Mouse (Mus musculus) small intestine, adult 2 months (tissue): ENCODE results near the gene Prkag2. TPM values are rescaled to one million over a fixed set of nuclear protein-coding genes. Genes with fewer than 3 reads are reported as not detected.
A peak's percentile ranks its signal among the peaks of the same experiment; 100 is the strongest.

Source experiments
- H3K27ac ChIP-seq: fragments of 200-500 bp; 2 replicates; pipeline ENCODE4 v1.5.1; 2012; ENCODE audit warnings: low read depth, low read length, control low read depth, inconsistent platforms; ENCODE audit not compliant: insufficient read depth
- H3K27me3 ChIP-seq: fragments of 200-500 bp; 2 replicates; pipeline ENCODE4 v1.6.1; 2012; ENCODE audit warnings: mild to moderate bottlenecking, moderate library complexity, low read length, inconsistent platforms; ENCODE audit not compliant: control insufficient read depth, insufficient read depth
- H3K36me3 ChIP-seq: fragments of 200-500 bp; 2 replicates; pipeline ENCODE4 v1.6.1; 2012; ENCODE audit warnings: mild to moderate bottlenecking, low read length, control low read depth, inconsistent platforms; ENCODE audit not compliant: control insufficient read depth, insufficient read depth
- H3K4me1 ChIP-seq: fragments of 200-500 bp; 2 replicates; pipeline ENCODE4 v1.6.1; 2012; ENCODE audit warnings: low read length, inconsistent platforms, mixed read lengths; ENCODE audit not compliant: control insufficient read depth, insufficient read depth, insufficient read length
- H3K4me3 ChIP-seq: fragments of 200-500 bp; 2 replicates; pipeline ENCODE4 v1.5.1; 2012; ENCODE audit warnings: low read depth, mild to moderate bottlenecking, control low read depth, inconsistent platforms, low read length, moderate library complexity
- CTCF ChIP-seq: fragments of 200-500 bp; IDR thresholded peaks from 2 replicates; pipeline ENCODE4 v1.5.1; 2012; ENCODE audit warnings: low read depth, mild to moderate bottlenecking, control low read depth, inconsistent platforms, low read length, moderate library complexity, mixed read lengths; ENCODE audit not compliant: insufficient replicate concordance, insufficient read length; ENCODE audit errors: extremely low read depth
- POLR2A ChIP-seq: fragments of 200-500 bp; IDR thresholded peaks from 2 replicates; pipeline ENCODE4 v1.6.1; 2012; ENCODE audit warnings: low read depth, mild to moderate bottlenecking, control low read depth, inconsistent platforms, low read length, moderate library complexity
- WGBS: fragments of 180-500 bp; shearing (Covaris S2); methylation state at CpG from one replicate; pipeline ENCODE4 v1.1.7; 2018; 5-methylcytosine and 5-hydroxymethylcytosine counted together
- polyA plus RNA-seq: library from polyadenylated mRNA; depleted of rRNA; stranded (reverse); fragments of >200 nt; gene quantifications from 2 replicates; pipeline ENCODE4 v1.2.3, GENCODE M21; 2012

Prkag2 gene
- polyA plus RNA-seq, 1 experiment, result 13.8 TPM

DNA sequence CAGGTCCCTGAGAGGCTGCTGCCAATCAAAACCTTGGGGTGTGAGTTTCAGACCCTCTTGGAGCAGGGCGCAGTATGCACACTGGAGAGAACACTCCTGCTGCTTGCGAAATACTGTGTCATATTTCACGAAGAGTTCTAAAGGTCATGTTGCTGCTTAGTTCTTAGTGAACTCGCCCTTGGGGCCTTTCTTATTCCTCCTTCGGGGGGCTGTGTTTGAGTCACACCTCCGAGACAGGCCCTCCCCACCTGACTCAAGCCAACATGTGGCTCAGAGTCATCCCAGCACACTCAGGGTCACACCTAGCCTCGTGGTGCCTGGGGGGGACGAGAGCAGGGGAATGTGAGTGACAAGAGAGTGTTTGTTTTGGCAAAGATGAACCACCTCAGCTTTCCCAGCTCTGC is 99.0 kb downstream of the Prkag2 start:
- Histone ChIP-seq H3K4me1 (peaks cover 9% of the 10 kb centered on the region), H3K4me3 (no peak overlapping the region), H3K27me3 (no peaks in the 10 kb centered on the region), H3K36me3 (no peaks in the 10 kb centered on the region; the same call in 1 of the 2 replicates), H3K27ac (no peak overlapping the region)
- 21% methylated on average over 8 of the region's 8 CpGs for WGBS
- TF ChIP-seq POLR2A (no peak), CTCF (no peak)

- Histone ChIP-seq H3K4me3 (no peak overlapping the region), H3K4me1 (peaks cover 5% of the 10 kb centered on the region), H3K36me3 (no peaks in the 10 kb centered on the region; the same call in 1 of the 2 replicates), H3K27ac (no peak overlapping the region), H3K27me3 (no peaks in the 10 kb centered on the region)
- no peak for TF ChIP-seq POLR2A
- no peak for TF ChIP-seq CTCF
- 93% methylated on average over 4 of the region's 4 CpGs for WGBS
Observed at GRCm38 (mm10) chr5:24999351-24999750, 101.1 kb downstream of the Prkag2 start.

GRCm38 (mm10) chr5:24995576-24996100 is 104.8 kb downstream of the Prkag2 start:
- Histone ChIP-seq H3K27me3 (no peaks in the 10 kb centered on the region), H3K4me1 (no peaks in the 10 kb centered on the region), H3K36me3 (no peaks in the 10 kb centered on the region; the same call in 1 of the 2 replicates), H3K4me3 (peak overlapping the region; percentile 13), H3K27ac (no peak overlapping the region)
- no peak for TF ChIP-seq CTCF
- WGBS, result 58% methylated on average over 13 of the region's 13 CpGs

- TF ChIP-seq CTCF (no peak), POLR2A (no peak)
- Histone ChIP-seq H3K4me3 (no peak overlapping the region), H3K36me3 (no peaks in the 10 kb centered on the region; the same call in 1 of the 2 replicates), H3K27ac (no peak overlapping the region), H3K4me1 (no peaks in the 10 kb centered on the region), H3K27me3 (no peaks in the 10 kb centered on the region)
- 54% methylated on average over 3 of the region's 3 CpGs for WGBS
Observed at GRCm38 (mm10) chr5:24993190-24993589, 107.3 kb downstream of the Prkag2 start.

DNA sequence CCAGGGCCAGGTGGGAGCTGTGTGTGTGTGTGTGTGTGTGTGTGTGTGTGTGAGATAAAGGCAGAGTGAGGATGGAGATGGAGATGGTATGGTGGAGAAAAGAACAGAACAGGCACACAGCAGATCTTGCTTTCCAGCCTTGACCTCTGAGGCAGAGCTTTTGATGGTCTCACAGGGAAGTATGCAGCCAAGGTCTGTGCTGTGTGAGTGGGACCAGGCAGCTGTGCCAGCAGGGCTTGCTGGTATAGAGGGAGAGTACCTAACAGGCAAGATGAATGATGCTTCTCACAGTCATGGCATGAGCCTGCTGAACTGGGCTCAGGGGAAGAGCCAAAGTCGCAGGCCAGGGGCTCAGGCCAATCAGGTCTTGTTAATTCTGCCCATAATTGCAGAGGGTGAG is 108.9 kb downstream of the Prkag2 start:
- WGBS, result 72% methylated on average over 1 of the region's 1 CpGs
- Histone ChIP-seq H3K27ac (no peak overlapping the region), H3K4me1 (no peaks in the 10 kb centered on the region), H3K36me3 (no peaks in the 10 kb centered on the region), H3K27me3 (no peaks in the 10 kb centered on the region), H3K4me3 (no peak overlapping the region)
- TF ChIP-seq CTCF (no peak), POLR2A (no peak)

GRCm38 (mm10) chr5:24990460-24990859 is 110.0 kb downstream of the Prkag2 start:
- 78% methylated on average over 5 of the region's 5 CpGs for WGBS
- TF ChIP-seq POLR2A, result no peak
- no peak for TF ChIP-seq CTCF
- Histone ChIP-seq H3K4me1 (no peaks in the 10 kb centered on the region), H3K27ac (no peak overlapping the region), H3K36me3 (no peaks in the 10 kb centered on the region), H3K27me3 (no peaks in the 10 kb centered on the region), H3K4me3 (no peak overlapping the region)

DNA sequence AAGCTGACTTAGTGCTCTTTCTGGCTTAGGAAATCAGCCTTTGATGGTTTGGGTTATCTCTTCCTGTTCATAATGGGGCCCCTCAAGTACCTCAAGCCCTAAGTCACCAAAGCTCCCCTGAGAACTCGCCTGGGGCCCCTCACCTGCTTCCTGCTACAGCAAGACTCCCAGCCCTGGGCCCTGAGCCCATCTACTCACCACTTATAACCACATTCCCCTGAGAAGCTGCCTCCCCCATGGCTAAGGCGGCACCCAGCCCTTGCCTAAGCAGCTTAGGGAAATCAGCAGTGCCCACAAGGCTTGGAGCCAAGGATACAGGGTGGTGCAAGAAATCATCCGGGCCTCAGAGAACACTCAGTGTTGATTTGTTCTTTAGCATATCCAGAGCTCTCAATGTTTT is 110.8 kb downstream of the Prkag2 start:
- Histone ChIP-seq H3K27ac (no peak overlapping the region), H3K36me3 (no peaks in the 10 kb centered on the region), H3K27me3 (no peaks in the 10 kb centered on the region), H3K4me1 (no peaks in the 10 kb centered on the region), H3K4me3 (no peak overlapping the region)
- 49% methylated on average over 3 of the region's 3 CpGs for WGBS
- TF ChIP-seq CTCF, result no peak
- TF ChIP-seq POLR2A, result no peak
